Mouse (Mus musculus) retina, embryonic 14.5 days (tissue): ENCODE data around the gene Rdh11.

Source experiments
- DNase-seq: peaks from one replicate; pipeline ENCODE4 v3.0.0-alpha.2; 2015; ENCODE audit warnings: low spot score

Rdh11 gene

DNA sequence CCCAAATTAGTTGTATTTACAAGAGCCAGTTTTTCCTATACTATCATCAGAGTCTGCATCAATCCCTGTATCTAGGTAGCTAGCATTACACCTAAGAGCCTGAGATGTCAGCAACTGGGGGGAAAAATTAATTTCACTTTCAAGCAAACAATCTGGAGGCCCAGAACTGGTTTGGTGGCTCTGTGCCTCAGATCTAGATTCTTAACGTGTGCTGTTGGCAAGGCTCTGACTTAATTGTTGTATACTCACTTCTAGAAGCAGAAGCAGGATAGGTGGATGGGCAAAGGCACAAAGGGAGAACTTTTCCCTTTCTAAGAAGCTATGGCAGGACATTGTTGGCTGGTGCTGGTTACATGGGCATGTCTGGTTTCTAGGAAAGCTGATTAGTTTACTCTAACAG, 52.7 kb downstream of the Rdh11 start:
- DNase-seq = no peak

DNA sequence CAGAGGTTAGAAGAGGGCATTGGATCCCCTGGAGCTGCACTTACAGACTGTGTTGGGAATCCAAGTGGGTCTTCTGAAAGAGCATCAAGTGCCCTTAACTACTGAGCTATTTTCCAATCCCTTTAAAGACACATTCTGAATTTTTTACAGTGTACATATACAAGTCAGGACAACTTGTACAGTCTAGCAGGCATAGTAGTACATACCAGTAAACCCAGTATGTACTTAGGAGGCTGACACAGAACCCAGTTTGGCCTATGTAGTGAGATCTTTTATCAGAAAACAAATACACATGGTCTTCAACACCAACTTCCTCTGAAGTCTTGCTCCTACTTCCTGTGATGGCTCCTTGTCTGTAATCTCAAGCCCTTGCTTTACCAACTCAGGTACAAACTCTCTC, 53.1 kb downstream of the Rdh11 start:
- no peak for DNase-seq

DNA sequence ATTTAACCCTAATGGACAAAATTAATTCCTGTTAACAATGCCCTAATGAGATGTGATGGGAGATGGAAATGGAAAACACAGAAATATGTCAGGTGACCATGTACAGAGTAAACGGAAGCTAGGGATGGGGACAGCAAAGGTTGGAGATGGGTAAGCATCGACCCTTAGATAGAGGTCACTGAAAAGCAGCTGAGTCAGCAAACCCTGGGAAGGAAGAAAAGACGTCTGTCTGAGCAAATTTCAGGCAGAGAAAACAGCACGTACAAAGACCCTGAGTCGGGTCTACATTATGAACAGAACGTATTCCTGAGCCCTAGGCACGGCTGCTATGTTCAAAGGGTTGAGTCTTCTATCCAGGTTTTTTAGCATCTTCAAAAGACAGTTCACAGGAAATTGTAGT, 55.1 kb downstream of the Rdh11 start:
- DNase-seq = no peak

DNA sequence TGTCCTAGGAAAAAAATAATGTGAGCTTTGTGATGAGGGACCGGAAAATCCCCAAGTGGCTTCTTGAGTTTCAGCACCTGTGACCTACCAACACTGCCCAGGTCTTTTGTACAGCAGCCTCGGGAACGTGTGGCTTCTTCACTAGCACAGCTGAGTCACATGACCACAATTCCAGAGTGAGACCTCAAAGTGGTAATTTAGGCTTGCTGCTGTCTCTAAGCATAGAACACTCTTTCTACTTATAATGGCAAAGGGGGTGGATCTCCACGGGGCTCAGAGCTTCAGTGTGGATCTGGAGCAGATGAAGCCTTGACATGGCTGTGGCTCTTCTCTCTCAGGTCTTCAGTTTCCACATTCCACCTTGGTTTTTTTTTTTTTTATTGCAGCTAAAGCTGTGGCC, 57.0 kb downstream of the Rdh11 start:
- DNase-seq = no peak

DNA sequence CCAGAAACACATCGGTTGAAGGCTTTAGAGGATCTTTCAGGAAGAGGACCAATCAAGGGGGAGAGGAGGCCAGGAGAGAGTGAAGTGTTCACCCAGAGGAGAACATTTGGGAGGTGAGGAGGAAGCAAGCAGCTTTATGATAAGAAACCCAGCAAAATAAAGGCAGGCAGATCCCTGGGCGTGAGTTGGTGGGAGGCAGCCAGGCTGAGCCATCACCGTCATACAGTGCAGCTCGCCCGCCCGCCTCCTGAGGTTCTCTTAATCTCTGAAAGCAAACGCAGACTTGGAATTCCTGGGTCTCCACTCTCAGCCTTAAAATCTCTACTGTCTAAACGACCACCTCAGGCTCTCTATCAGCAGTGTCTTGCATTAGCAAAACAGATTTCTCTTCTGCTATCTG, 57.4 kb downstream of the Rdh11 start:
- no peak for DNase-seq

DNA sequence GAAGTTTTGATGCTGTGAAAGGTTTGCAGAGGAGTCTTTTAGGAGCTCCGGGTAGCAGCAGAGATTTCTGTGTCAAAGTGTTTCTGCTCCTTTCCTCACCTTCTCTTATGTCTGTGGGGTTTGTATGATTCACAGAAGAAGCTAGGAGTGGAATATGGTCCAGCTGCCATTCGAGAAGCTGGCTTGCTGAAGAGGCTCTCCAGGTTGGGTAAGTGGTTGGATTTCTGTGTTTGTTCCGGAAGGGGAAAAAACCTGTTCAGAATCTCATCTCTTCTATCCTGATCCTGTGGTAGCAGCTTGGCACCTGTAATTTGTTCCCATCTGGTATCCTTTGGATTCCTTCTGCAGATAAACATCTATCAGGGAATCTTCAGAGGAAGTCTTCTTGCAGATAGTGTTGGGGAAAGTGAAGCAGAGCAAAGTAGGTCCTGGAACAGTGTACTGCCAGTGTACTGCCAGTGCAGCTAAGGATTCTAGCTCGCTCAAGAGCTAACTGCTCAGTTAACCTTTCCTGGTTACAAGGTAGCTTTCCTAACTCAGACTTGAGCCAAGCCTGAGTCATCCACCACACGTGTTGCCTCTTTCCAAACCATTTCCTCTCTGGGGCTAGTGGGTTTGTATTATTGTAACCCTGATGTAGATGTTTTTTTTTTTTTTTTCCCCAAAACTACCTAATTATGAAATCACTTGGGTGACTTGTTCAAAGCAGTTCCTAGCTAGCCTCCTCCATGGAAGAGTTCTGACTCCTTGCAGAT, 60.2 kb downstream of the Rdh11 start:
- no peak for DNase-seq

DNA sequence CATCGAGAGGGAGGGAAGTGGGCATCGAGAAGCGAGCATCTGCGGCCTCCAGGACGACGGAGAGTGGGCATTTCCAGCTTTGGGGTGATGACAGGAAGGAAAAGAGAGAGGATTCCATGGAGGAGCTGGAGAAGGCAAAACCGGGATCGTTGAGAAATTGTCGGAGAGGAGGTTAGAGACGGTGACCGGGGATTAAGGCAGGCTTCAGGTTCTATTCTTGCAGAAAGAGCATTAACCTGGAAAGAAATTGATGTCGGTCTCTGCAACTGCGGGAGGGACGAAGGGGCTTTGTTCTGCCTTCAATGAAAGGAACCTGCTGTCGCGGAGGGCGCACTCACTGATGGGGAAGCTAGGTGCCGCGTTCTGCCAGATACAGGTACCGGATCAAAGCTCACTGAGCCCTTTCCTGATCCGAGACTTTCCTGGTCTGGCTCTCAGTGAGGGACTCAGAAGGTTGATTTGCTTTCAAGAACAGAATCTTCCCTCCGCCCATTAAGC, 60.9 kb downstream of the Rdh11 start:
- peak; percentile 28 for DNase-seq

DNA sequence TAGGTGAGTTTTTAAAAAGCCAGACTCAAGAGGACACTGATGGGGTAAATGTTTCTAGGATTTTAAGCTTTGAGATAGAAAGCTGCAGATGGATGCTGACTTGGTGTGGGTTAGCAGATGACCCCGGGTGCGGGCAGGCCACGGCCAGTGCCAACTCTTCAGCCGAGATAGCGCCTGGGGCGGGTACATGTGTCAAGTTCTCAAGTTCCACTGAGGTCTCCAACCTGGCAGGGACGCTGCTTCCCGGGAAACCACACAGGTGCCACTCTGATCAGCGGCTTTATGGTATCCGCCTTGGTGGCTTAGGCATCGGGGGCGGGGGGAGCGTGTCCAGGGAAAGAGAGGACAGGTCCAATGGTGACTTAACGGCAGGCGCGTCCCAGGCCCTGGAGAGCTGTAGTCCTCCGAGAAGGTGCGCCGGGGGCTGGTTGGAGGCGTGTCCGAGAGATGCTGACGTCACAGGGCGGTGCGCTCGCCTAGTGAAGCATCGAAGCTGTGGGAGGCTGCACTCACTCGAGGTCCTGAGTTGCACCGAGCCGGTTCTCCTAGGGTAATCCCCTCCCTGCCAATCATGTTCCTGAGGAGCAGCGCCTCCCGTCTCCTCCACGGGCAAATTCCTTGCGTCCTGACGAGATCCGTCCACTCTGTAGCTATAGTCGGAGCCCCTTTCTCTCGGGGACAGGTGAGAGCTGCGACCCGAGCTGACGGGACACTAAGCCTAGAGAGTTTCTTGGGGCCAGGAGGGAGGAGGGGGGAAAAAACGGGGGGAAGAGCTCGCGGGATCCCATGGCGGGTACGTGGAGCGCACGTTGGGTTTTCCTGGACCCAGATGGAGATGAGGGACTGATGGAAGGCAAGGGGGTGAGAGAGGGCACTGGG, 61.6 kb downstream of the Rdh11 start, which contains the start of gene Arg2:
TSS of gene Arg2 (plus strand) at position 479 of the 879 bp plus-strand sequence.
- DNase-seq = peak; percentile 80
